Mouse (Mus musculus): Measurements from ENCODE around the gene Gm43517. TPM values are rescaled to one million over a fixed set of nuclear protein-coding genes. Genes with fewer than 3 reads are reported as not detected.

Gene Gm43517
- polyA plus RNA-seq, 1 experiment from 2014 or later, result 0.08 TPM

DNA sequence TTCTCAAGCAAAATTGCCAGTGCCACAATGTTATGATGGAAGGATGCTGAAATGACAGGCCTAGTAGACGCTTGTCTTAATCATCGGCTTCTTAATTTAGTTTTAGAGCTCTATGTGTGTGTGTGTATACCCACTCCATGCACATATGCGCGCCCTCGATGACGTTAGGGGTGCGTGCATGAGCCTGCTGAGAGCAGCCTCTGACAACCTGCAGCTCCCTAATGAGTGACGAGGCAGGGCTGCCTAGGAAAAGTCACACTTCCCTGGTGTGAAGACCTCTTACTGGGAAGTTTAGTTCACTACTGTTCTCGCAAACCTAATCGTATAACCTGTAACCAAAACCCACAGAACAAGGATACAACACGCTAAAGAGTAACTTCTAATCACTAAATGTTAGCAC is 5.5 kb upstream of the Gm43517 start:
- H3K27ac ChIP-seq, result no peak overlapping the region
- no peaks in the 10 kb centered on the region for H3K36me3 ChIP-seq
- H3K4me2 ChIP-seq (replicated peaks), result no peak overlapping the region
- H3K27me3 ChIP-seq, result peaks cover 90% of the 10 kb centered on the region
- H3K9me3 ChIP-seq (replicated peaks), result no peaks in the 10 kb centered on the region
- WGBS, result 4% methylated on average over 11 of the region's 11 CpGs
- no peak overlapping the region for H3K9ac ChIP-seq
- H3K4me3 ChIP-seq, result no peak overlapping the region
- H3K4me1 ChIP-seq, result peaks cover 12% of the 10 kb centered on the region
- ATAC-seq (ENCODE audit: low FRiP score), result no peak

- WGBS, result 0% methylated on average over 4 of the region's 4 CpGs
- H3K27me3 ChIP-seq, result peaks cover 94% of the 10 kb centered on the region
- H3K9me3 ChIP-seq (replicated peaks), result no peaks in the 10 kb centered on the region
- no peaks in the 10 kb centered on the region for H3K36me3 ChIP-seq
- ATAC-seq (ENCODE audit: low FRiP score), result no peak
- peaks cover 12% of the 10 kb centered on the region for H3K4me1 ChIP-seq
- H3K27ac ChIP-seq, result no peak overlapping the region
- no peak overlapping the region for H3K9ac ChIP-seq
- H3K4me2 ChIP-seq (replicated peaks), result no peak overlapping the region
- H3K4me3 ChIP-seq, result no peak overlapping the region
Observed at GRCm38 (mm10) chr12:49380442-49380841, 4.5 kb upstream of the Gm43517 start.

- Histone ChIP-seq H3K36me3 (no peaks in the 10 kb centered on the region), H3K27ac (no peak overlapping the region), H3K4me1 (peaks cover 12% of the 10 kb centered on the region), H3K4me2 (replicated peaks) (no peak overlapping the region), H3K9ac (no peak overlapping the region), H3K9me3 (replicated peaks) (no peaks in the 10 kb centered on the region), H3K27me3 (peaks cover 94% of the 10 kb centered on the region), H3K4me3 (no peak overlapping the region)
- ATAC-seq (ENCODE audit: low FRiP score), result no peak
- WGBS, result 2% methylated on average over 4 of the region's 4 CpGs
Observed at GRCm38 (mm10) chr12:49381031-49381525, 3.9 kb upstream of the Gm43517 start.

DNA sequence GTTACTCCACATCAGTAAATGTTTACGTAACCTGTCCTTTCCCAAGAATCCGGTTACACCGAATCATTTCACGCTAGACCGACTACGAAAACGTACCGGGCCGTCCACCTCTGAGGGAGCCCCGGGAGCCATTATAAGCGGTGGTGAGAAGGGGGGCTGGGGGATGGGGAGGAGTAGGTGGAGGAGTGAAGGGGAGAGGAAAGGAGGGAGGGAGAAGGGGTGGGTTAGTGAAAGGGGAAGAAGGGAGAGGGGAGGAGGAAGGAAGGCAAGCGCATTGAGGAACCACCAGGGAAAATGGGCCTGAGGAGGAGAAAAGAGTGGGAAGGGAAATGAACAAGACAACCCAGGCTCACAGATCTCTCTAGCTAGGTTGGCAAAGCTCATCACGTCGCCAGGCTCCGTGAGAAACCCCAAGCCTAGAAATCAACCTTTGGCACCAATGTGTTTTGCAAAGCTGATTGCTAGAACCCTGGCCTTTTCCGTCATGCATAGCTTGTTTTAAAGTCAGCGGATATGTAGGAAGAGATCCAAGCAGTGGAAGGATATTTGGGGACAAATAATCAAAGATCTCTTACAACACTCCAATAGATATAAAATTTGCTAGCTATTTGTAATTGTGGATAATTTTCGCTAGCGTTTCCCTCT is 3.1 kb upstream of the Gm43517 start:
- Histone ChIP-seq H3K27ac (no peak overlapping the region), H3K9me3 (replicated peaks) (no peaks in the 10 kb centered on the region), H3K9ac (no peak overlapping the region), H3K4me1 (peaks cover 12% of the 10 kb centered on the region), H3K27me3 (peaks cover 87% of the 10 kb centered on the region), H3K4me2 (replicated peaks) (no peak overlapping the region), H3K4me3 (no peak overlapping the region), H3K36me3 (no peaks in the 10 kb centered on the region)
- WGBS, result under 1% methylated on average over 19 of the region's 19 CpGs
- no peak for ATAC-seq (ENCODE audit: low FRiP score)

DNA sequence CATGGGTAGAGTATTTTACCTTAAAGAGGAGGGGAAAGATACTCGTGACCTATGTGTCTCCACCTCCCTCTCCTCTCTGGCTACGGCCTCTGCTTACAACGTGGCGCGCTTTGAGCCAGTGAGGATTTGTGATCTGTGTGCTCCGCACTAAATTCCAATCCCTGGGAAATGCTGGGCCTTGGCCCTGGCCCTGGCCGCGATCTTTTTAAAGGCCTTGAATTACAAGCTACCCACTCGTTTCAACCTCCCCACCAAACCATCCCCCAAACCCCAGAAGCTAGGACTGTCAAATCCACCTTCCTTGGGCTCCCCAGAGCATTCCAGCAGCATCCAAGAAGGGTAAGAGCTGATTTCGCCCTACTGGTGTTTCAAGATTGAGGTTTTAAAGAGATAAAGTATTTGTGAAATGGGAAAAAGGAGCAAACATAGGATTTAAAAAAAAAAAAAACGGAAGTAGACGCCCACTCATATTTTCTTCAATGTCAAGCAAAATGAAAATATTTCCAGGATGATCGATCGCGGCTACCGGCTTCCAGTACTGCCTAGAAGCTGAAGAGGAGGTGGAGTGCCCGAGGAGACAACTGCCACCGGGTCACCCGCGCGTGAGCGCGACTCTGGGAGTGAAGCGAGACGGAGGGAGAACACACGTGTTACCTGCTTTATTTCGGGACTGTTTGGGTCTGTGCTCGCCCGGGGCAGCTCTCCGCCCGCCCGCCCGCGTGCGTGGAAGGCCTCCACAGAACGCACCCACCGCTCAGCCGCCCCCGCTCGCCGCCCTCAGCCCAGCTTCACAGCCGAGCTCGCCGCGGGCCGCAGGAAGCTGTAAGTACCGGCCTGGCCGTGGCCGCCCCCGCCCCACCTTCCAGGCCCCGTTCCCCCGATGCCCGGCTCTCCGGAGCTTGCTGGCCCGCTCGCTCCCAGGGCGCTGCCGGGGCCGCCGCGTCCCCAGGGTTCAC is 2.1 kb upstream of the Gm43517 start, which contains the start of gene Foxg1:
Gene Foxg1 (plus strand): TSS at position 96 of the 956 bp plus-strand sequence.
- no peak within 1 kb of the TSS for H3K9ac ChIP-seq

DNA sequence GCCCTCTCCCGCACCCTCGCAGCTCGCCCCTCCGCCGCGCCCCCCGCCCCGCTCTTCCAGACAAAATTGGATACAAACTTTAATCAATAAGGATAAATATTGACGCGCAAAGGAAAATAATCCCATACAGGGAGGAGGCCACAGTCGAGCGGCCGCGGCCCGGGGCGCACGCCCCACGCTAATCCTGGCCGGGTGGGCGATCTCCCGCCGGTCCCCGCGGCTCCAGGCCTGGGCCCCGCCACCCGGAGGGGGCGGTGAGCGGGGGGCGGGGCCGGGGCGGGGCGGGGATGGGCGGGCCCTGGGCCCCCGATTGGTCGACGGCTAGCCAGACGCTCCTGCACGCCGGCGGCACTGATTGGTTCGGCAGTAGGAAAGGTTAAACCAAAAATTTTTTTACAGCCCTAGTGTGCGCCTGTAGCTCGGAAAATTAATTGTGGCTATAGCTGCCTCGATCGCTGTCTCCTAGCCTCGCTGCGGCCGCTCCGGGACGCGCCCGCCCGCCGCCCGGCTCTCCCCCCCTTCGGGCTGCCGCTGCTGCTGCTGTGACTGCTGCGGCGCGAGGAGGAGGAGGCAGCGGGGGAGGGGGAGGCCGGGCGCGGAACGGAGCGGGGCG is 1.3 kb upstream of the Gm43517 start:
- no peak overlapping the region for H3K9ac ChIP-seq
- no peak overlapping the region for H3K27ac ChIP-seq
- H3K4me3 ChIP-seq, result peak overlapping the region; percentile 37
- H3K27me3 ChIP-seq, result peaks cover 76% of the 10 kb centered on the region
- no peaks in the 10 kb centered on the region for H3K36me3 ChIP-seq
- H3K9me3 ChIP-seq (replicated peaks), result no peaks in the 10 kb centered on the region
- peaks cover 12% of the 10 kb centered on the region for H3K4me1 ChIP-seq
- 1% methylated on average over 54 of the region's 67 CpGs for WGBS
- ATAC-seq (ENCODE audit: low FRiP score), result peak; percentile 80
- peak overlapping the region; percentile 46 for H3K4me2 ChIP-seq (replicated peaks)

More for the DNA sequence above, 2.1 kb upstream of the Gm43517 start, which contains the start of gene Foxg1:
- peaks cover 79% of the 10 kb centered on the region for H3K27me3 ChIP-seq
- H3K9me3 ChIP-seq (replicated peaks), result no peaks in the 10 kb centered on the region
- peaks cover 12% of the 10 kb centered on the region for H3K4me1 ChIP-seq
- no peak within 1 kb of the TSS for H3K27ac ChIP-seq
- under 1% methylated on average over 61 of the region's 61 CpGs for WGBS
- ATAC-seq (ENCODE audit: low FRiP score), result peak; percentile 33
- peak within 1 kb of the TSS; percentile 46 for H3K4me2 ChIP-seq (replicated peaks)
- no peaks in the 10 kb centered on the region for H3K36me3 ChIP-seq
- H3K4me3 ChIP-seq, result peak within 1 kb of the TSS; percentile 37

GRCm38 (mm10) chr12:49384295-49384875 is 589 bp upstream of the Gm43517 start:
- Histone ChIP-seq H3K9ac (no peak overlapping the region), H3K4me2 (replicated peaks) (peak overlapping the region; percentile 46), H3K4me3 (peak overlapping the region; percentile 37), H3K9me3 (replicated peaks) (no peaks in the 10 kb centered on the region), H3K4me1 (peaks cover 12% of the 10 kb centered on the region), H3K27me3 (peaks cover 69% of the 10 kb centered on the region), H3K36me3 (no peaks in the 10 kb centered on the region), H3K27ac (peak overlapping the region; percentile 66)
- no peak for ATAC-seq (ENCODE audit: low FRiP score)
- 1% methylated on average over 39 of the region's 66 CpGs for WGBS

DNA sequence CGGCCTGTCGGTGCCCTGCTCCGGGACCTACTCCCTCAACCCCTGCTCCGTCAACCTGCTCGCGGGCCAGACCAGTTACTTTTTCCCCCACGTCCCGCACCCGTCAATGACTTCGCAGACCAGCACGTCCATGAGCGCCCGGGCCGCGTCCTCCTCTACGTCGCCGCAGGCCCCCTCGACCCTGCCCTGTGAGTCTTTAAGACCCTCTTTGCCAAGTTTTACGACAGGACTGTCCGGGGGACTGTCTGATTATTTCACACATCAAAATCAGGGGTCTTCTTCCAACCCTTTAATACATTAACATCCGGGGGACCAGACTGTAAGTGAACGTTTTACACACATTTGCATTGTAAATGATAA is 637 bp downstream of the Gm43517 start:
- Histone ChIP-seq H3K4me1 (peaks cover 12% of the 10 kb centered on the region), H3K9me3 (replicated peaks) (no peaks in the 10 kb centered on the region), H3K4me2 (replicated peaks) (no peak overlapping the region), H3K9ac (peak overlapping the region; percentile 35; the same call in 1 of the 2 replicates), H3K27me3 (peaks cover 68% of the 10 kb centered on the region), H3K4me3 (peak overlapping the region; percentile 37), H3K27ac (no peak overlapping the region), H3K36me3 (no peaks in the 10 kb centered on the region)
- ATAC-seq (ENCODE audit: low FRiP score), result peak; percentile 8; the same call in 1 of the 2 replicates
- WGBS, result under 1% methylated on average over 23 of the region's 23 CpGs

- Histone ChIP-seq H3K27ac (no peak overlapping the region), H3K4me1 (peaks cover 16% of the 10 kb centered on the region), H3K36me3 (no peaks in the 10 kb centered on the region), H3K9ac (no peak overlapping the region), H3K27me3 (peaks cover 68% of the 10 kb centered on the region), H3K9me3 (replicated peaks) (no peaks in the 10 kb centered on the region), H3K4me3 (peak overlapping the region; percentile 37; the same call in 1 of the 2 replicates), H3K4me2 (replicated peaks) (no peak overlapping the region)
- no peak for ATAC-seq (ENCODE audit: low FRiP score)
- 14% methylated on average over 10 of the region's 10 CpGs for WGBS
Observed at GRCm38 (mm10) chr12:49386081-49386805, 1.3 kb downstream of the Gm43517 start.

DNA sequence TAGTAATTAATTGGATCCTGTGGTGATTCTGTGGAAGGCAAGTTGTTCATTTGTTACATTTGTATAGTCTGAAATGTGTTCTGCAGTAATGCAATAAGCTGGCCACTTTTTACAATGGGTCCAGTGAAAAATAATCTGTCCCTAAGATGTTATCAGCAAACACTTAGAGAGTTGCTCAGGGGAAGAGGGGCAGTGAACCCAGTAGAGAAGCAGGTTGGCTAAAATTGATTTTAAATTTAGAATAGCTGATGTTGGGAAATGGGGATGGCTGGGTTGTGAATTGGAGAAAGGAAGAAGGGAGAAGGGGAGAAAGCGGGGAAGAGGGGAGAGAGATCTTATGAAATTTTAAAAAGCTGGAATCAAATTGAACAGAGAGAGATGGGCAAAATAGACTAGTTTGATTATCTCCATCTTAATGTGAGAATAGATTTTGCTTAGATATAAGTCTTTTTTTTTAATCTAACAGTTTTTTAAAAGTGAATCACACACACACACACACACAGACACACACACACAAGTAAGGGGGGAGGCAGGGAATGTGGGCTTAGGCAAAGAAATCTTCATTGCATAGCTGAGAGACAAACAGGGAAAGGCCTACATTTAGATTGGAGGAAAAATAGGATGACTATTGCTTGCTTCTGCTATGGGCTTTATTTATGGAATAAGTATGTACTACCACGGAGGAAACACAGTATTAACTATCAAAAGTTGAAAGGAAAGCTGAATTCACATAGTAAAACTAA is 3.1 kb downstream of the Gm43517 start:
- H3K4me3 ChIP-seq, result no peak overlapping the region
- 10% methylated on average over 2 of the region's 2 CpGs for WGBS
- H3K27ac ChIP-seq, result no peak overlapping the region
- H3K4me1 ChIP-seq, result peaks cover 17% of the 10 kb centered on the region
- H3K4me2 ChIP-seq (replicated peaks), result no peak overlapping the region
- H3K9me3 ChIP-seq (replicated peaks), result no peaks in the 10 kb centered on the region
- peaks cover 68% of the 10 kb centered on the region for H3K27me3 ChIP-seq
- no peaks in the 10 kb centered on the region for H3K36me3 ChIP-seq
- H3K9ac ChIP-seq, result no peak overlapping the region; the same call in 1 of the 2 replicates
- ATAC-seq (ENCODE audit: low FRiP score), result no peak

DNA sequence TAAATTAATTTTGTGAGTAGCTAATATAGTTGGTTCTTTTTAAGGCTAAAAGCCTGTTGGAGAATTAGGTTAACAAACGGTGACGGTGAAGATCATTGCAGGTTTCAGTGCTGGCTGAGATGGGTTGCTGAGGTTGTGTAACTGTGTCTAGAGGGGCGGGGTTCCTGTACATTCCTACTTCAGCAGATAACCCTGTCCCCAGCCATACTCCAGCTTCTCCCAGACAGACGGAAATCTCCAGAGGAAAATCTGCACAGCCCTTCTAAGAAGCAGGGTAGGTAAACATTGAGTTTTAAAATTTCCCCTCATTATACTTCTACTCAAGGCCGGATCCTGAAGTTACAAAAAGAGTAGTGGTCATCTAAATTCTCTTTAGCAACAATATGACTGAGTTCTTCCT is 4.7 kb downstream of the Gm43517 start:
- Histone ChIP-seq H3K4me2 (replicated peaks) (no peak overlapping the region), H3K4me3 (no peak overlapping the region), H3K9me3 (replicated peaks) (no peaks in the 10 kb centered on the region), H3K36me3 (no peaks in the 10 kb centered on the region), H3K4me1 (peaks cover 6% of the 10 kb centered on the region; the same call in 1 of the 2 replicates), H3K9ac (no peak overlapping the region), H3K27me3 (peaks cover 63% of the 10 kb centered on the region), H3K27ac (no peak overlapping the region)
- 2% methylated on average over 5 of the region's 5 CpGs for WGBS
- ATAC-seq (ENCODE audit: low FRiP score), result no peak
